Mouse (Mus musculus) lung, adult 2 months (tissue): ENCODE measurements around the gene Ulk2. TPM values are rescaled to one million over a fixed set of nuclear protein-coding genes. Genes with fewer than 3 reads are reported as not detected.
A peak's percentile ranks its signal among the peaks of the same experiment; 100 is the strongest.

Source experiments
- DNase-seq: peaks from one replicate; pipeline ENCODE4 v3.0.0; 2022
- H3K4me1 ChIP-seq: fragments of 200-500 bp; 2 replicates; pipeline ENCODE4 v1.6.1; 2011; ENCODE audit warnings: low read length; ENCODE audit not compliant: control insufficient read depth, insufficient read depth
- H3K4me3 ChIP-seq: fragments of 200-500 bp; replicated peaks from 2 replicates; pipeline ENCODE3; 2011; ENCODE audit warnings: low read depth, mild to moderate bottlenecking, control low read depth, low read length; ENCODE audit errors: extremely low read depth
- CTCF ChIP-seq: fragments of 200-500 bp; IDR thresholded peaks from 2 replicates; pipeline ENCODE4 v1.5.1; 2011; ENCODE audit warnings: mild to moderate bottlenecking, low read length, control low read depth; ENCODE audit not compliant: insufficient read depth
- POLR2A ChIP-seq: fragments of 200-500 bp; IDR thresholded peaks from 2 replicates; pipeline ENCODE4 v1.6.1; 2011; ENCODE audit warnings: low read depth, mild to moderate bottlenecking, control low read depth, low read length, borderline replicate concordance; ENCODE audit errors: extremely low read depth
- WGBS: fragments of 180-500 bp; shearing (Covaris S2); methylation state at CpG from one replicate; pipeline ENCODE4 v1.1.7; 2018; 5-methylcytosine and 5-hydroxymethylcytosine counted together
- polyA plus RNA-seq: library from polyadenylated mRNA; depleted of rRNA; stranded (reverse); fragments of >200 nt; gene quantifications from 2 replicates; pipeline ENCODE4 v1.2.3, GENCODE M21; 2012; rRNA removed

Ulk2 gene
- 60.4 and 73.2 TPM in 2 replicates for polyA plus RNA-seq

DNA sequence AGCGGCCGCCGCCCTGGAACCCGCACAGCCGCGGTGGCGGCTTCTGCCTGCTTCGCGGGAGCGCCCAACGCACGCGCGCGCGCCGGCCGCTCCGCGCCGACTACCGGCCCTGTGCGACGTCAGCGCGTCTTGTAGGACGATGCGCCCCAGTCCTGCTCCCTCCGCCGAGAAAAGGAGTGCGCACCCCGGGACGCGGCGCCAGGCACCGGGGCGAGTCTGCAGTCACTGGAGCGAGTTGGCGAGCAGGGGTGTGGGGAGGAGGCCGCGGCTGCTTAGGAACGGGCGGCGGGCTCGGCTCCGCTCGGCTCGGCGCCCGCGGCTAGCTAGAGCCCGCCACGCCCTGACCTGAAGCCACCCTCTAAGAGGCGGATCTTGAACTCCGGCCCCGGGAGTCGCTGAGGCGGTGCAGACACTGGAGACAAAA lies at the start of gene Ulk2:
Ulk2 (minus strand) TSS at position 86 of the 424 bp plus-strand sequence.
- TF ChIP-seq POLR2A = peak; percentile 98
- no peak for TF ChIP-seq CTCF
- H3K4me1 ChIP-seq = no peaks in the 10 kb centered on the region; the same call in 1 of the 2 replicates
- DNase-seq = peak; percentile 90
- peak within 1 kb of the TSS; percentile 92 for H3K4me3 ChIP-seq
- 1% methylated on average over 57 of the region's 58 CpGs for WGBS

DNA sequence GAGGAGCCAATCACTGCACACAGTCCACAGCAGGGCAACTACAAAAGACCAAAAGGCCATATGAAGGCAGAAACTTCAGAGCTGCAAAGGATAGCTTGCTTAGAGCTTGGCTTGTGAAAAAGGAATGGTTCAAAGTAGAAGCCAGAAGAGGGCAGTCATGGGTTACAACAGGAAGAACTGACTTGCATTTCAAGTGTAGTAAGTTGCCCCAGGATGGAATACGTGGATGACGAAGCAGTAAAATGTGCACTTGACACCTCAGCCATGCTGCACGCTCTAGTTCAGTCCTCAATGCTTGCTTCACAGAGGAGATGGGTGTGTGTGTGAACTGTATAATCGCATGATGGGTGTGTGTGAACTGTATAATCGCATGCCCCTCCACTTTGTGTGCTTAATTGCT lies 27.3 kb upstream of the Ulk2 start:
- 65% methylated on average over 5 of the region's 5 CpGs for WGBS
- Histone ChIP-seq H3K4me3 (no peak overlapping the region), H3K4me1 (peaks cover 2% of the 10 kb centered on the region; the same call in 1 of the 2 replicates)
- TF ChIP-seq POLR2A = no peak
- TF ChIP-seq CTCF = no peak
- DNase-seq = no peak

DNA sequence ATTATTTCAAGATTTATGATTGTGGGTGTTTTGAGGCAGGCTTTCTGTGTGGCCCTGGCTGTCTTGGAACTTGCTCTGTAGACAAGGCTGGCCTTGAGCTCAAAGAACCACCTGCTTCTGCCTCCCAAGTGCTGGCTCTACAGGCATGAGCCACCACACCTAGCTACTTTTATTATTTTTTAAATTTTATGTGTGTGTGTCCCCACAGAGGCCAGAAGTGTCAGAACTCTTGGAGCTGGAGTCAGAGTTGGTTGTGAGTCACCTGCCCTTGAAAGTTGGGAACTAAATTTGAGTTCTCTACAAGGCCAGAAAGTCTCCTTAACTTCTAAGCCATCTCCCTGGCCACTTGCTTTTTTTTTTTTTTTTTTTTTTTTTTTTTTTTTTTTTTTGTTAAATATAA lies 25.0 kb upstream of the Ulk2 start:
- no peak for DNase-seq
- TF ChIP-seq CTCF = no peak
- Histone ChIP-seq H3K4me3 (no peak overlapping the region), H3K4me1 (peaks cover 2% of the 10 kb centered on the region; the same call in 1 of the 2 replicates)

DNA sequence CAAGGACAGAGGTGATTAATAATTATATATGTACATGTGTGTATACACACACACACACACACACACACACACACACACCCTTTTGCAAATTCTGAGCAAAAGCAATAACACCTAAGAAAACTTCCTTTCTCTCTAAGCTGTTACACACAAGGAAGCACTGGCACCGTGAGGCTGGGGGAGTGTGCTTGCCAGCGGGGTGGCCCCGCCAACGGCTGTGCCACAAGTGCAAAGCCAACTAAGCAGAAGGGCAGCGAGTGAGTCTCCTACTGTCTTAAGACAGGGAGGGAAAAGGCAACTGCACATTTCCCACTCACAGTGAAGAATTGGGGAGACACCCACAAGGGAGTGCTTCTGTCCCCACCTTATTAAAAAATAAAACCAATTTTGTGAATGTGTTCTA lies 17.0 kb upstream of the Ulk2 start:
- no peak for TF ChIP-seq POLR2A
- TF ChIP-seq CTCF = no peak
- H3K4me1 ChIP-seq = no peaks in the 10 kb centered on the region
- 86% methylated on average over 5 of the region's 5 CpGs for WGBS
- no peak for DNase-seq
- no peak overlapping the region for H3K4me3 ChIP-seq

DNA sequence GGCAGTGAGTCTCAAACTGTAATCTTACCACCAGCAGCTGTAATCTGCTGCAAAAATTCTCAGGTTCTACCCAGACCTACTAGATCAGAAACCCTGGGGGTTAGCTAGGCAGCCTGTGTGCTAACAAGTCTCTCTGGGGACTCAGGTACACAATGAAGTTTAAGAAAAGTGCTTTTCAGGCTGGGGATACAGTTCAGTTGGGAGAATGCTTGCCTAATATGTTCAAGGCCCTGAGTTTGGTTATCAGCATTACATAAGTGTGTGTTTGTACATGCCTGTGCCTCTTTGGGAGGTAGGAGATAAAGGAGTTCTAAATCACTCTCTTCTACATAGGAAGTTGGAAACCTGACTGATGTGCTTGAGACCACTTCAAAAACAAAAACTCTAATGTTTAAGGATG lies 12.0 kb upstream of the Ulk2 start:
- TF ChIP-seq POLR2A (no peak), CTCF (no peak)
- DNase-seq = no peak
- Histone ChIP-seq H3K4me3 (no peak overlapping the region), H3K4me1 (no peaks in the 10 kb centered on the region)

DNA sequence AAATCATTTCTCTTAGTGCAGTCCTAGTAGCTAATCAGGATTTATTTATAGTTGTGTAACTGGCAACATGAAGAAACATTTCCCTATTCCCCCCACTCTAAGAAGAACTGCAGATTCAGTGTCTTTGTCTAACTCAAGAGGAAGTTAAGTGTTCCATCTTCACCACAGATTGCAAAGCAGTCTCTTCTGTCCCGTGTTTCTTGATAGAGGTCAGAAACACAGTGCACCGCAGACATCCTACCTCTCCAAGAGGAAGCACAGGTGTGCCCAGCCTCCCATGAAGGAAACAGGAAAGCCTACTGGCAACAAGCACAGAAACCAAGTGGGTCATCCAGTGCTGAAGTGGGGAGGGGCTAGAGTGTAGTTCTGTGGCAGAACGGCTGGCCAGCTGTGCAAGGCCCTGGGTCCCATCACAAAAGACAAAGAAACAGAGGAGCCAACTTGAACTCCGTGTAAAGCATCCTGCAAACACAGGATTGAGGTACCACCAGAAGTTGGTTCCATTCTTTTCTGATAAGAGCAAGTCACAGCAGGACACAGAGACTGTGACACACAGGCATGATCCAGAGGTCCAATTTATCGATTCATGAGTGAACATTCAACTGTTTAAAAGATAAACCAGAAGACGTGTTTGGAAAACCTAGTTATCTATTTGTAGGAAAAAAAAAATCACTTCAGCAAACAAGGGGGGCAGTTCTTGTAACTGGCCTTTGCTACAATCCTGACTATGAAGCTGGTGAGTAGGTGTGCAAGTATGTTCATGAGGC lies 7.1 kb upstream of the Ulk2 start:
- no peak for TF ChIP-seq CTCF
- no peak for TF ChIP-seq POLR2A
- 54% methylated on average over 6 of the region's 6 CpGs for WGBS
- Histone ChIP-seq H3K4me1 (no peaks in the 10 kb centered on the region), H3K4me3 (no peak overlapping the region)
- DNase-seq = no peak

DNA sequence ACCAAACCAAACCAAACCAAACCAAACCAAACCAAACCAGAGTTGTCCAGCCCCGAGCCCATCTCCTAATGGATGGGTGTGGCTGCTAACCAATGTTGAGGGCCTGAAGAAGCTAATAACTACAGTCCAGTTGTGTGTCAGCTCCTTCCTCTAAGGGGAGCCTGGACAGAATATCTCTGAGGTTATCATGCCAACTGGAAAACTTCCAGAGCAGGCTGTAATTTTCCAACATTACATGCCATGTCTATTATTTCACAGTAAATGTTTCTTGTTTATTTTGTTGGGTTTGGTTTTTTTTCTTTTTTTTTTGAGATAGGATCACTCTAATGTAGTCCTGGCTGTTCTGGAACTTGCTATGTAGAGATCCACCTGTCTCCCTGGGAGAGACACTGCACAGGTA lies 4.4 kb upstream of the Ulk2 start:
- no peak for TF ChIP-seq POLR2A
- no peak for TF ChIP-seq CTCF
- no peak for DNase-seq
- 56% methylated on average over 1 of the region's 1 CpGs for whole genome bisulfite sequencing
- Histone ChIP-seq H3K4me3 (no peak overlapping the region), H3K4me1 (no peaks in the 10 kb centered on the region)

DNA sequence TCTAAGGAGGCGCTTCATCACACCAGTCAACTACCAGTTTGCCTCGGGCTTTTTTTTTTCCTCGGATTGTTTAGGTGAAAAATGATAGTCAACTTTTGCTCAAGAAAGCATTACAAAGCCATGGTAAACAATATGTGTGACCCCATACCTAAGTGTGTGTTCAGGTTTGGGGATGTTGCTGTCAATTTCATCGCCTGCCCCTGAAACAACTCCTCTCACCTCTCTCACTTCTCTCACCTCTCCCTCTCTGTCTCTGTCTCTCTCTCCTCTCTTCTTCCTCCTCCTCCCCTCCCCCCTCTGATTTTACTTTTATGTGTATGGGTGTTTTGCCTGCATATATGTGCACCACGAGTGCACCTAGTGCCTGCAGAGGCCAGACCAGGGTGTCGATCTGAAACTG lies 666 bp upstream of the Ulk2 start:
- Histone ChIP-seq H3K4me1 (no peaks in the 10 kb centered on the region; the same call in 1 of the 2 replicates), H3K4me3 (peak overlapping the region; percentile 92)
- no peak for DNase-seq
- WGBS = 39% methylated on average over 6 of the region's 6 CpGs
- TF ChIP-seq CTCF (no peak), POLR2A (no peak)

DNA sequence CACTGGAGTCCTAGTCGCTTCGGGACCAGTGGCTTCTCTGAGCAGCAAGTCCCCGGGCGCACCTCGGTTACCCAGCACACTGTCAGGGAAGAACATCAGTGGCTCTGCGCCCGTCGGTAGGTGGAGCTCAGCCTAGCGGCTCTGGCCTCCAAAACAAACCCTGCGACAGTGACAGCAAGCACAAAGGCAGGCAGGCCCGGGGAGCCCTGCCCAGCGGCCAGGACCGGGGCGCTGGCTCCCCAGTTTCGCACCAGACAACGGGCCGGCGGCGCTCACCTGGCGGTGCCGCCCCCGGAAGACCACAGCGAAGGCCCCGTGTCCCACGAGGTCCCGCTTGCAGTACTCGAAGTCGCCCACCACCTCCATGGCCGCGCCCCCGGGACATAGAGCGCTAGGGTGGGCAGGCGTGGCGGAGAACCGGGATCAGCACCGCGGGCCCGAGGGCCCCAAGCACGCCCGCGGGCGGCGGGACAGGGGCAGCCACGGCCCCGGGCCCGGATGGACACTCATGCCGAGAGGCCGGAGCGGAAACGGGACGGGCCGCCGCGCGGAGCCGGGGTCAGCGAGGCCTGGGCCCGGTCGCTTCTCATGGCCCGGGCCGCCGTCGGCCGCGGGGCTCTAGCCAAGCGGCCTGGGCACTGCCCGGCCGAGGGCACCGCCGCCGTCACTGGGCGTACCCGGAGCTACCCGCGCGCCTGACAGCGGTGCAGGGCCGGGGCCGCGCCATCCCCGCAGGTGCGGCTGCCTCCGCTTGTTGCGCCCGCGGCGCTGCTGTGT lies 474 bp downstream of the Ulk2 start:
- WGBS = under 1% methylated on average over 87 of the region's 87 CpGs
- no peaks in the 10 kb centered on the region; the same call in 1 of the 2 replicates for H3K4me1 ChIP-seq
- peak; percentile 79; the same call in 1 of the 2 replicates for TF ChIP-seq POLR2A
- peak; percentile 43; the same call in 1 of the 2 replicates for TF ChIP-seq CTCF
- H3K4me3 ChIP-seq = peak overlapping the region; percentile 92
- DNase-seq = peak; percentile 81
